Mouse (Mus musculus): ENCODE results near the gene Lnx1. TPM values are rescaled to one million over a fixed set of nuclear protein-coding genes. Genes with fewer than 3 reads are reported as not detected.

Lnx1 gene
- total RNA-seq, 2 experiments from 2014 or later: 0.05 TPM; not detected in 1

- ATAC-seq (replicated peaks; ENCODE audit: low FRiP score, low TSS enrichment, poor library complexity, severe bottlenecking): no peak
Observed at GRCm38 (mm10) chr5:74621691-74622470, 80.8 kb downstream of the Lnx1 start.

- no peak for ATAC-seq (replicated peaks; ENCODE audit: low FRiP score, low TSS enrichment, poor library complexity, severe bottlenecking)
Observed at GRCm38 (mm10) chr5:74618573-74619059, 84.1 kb downstream of the Lnx1 start.

GRCm38 (mm10) chr5:74617816-74618572 lies 84.7 kb downstream of the Lnx1 start:
- no peak for ATAC-seq (replicated peaks; ENCODE audit: low FRiP score, low TSS enrichment, poor library complexity, severe bottlenecking)

GRCm38 (mm10) chr5:74613491-74614151 lies 89.1 kb downstream of the Lnx1 start:
- no peak for ATAC-seq (replicated peaks; ENCODE audit: low FRiP score, low TSS enrichment, poor library complexity, severe bottlenecking)

- ATAC-seq (replicated peaks; ENCODE audit: low FRiP score, low TSS enrichment, poor library complexity, severe bottlenecking): no peak
Observed at GRCm38 (mm10) chr5:74612713-74613112, 90.0 kb downstream of the Lnx1 start.

GRCm38 (mm10) chr5:74610511-74610910 lies 92.2 kb downstream of the Lnx1 start:
- ATAC-seq (replicated peaks; ENCODE audit: low FRiP score, low TSS enrichment, poor library complexity, severe bottlenecking): no peak

- ATAC-seq (replicated peaks; ENCODE audit: low FRiP score, low TSS enrichment, poor library complexity, severe bottlenecking): no peak
Observed at GRCm38 (mm10) chr5:74606213-74606612, 96.5 kb downstream of the Lnx1 start.

GRCm38 (mm10) chr5:74603306-74603705 lies 99.4 kb downstream of the Lnx1 start:
- ATAC-seq (replicated peaks; ENCODE audit: low FRiP score, low TSS enrichment, poor library complexity, severe bottlenecking): no peak

- no peak for ATAC-seq (replicated peaks; ENCODE audit: low FRiP score, low TSS enrichment, poor library complexity, severe bottlenecking)
Observed at GRCm38 (mm10) chr5:74602371-74602770, 100.3 kb downstream of the Lnx1 start.

GRCm38 (mm10) chr5:74601965-74602364 lies 100.7 kb downstream of the Lnx1 start:
- no peak for ATAC-seq (replicated peaks; ENCODE audit: low FRiP score, low TSS enrichment, poor library complexity, severe bottlenecking)

GRCm38 (mm10) chr5:74601171-74601570 lies 101.5 kb downstream of the Lnx1 start:
- no peak for ATAC-seq (replicated peaks; ENCODE audit: low FRiP score, low TSS enrichment, poor library complexity, severe bottlenecking)

GRCm38 (mm10) chr5:74600010-74600409 lies 102.7 kb downstream of the Lnx1 start:
- ATAC-seq (replicated peaks; ENCODE audit: low FRiP score, low TSS enrichment, poor library complexity, severe bottlenecking): no peak

- no peak for ATAC-seq (replicated peaks; ENCODE audit: low FRiP score, low TSS enrichment, poor library complexity, severe bottlenecking)
Observed at GRCm38 (mm10) chr5:74593147-74593546, 109.6 kb downstream of the Lnx1 start.

- ATAC-seq (replicated peaks; ENCODE audit: low FRiP score, low TSS enrichment, poor library complexity, severe bottlenecking): no peak
Observed at GRCm38 (mm10) chr5:74591413-74591812, 111.3 kb downstream of the Lnx1 start.

- ATAC-seq (replicated peaks; ENCODE audit: low FRiP score, low TSS enrichment, poor library complexity, severe bottlenecking): no peak
Observed at GRCm38 (mm10) chr5:74589133-74589532, 113.6 kb downstream of the Lnx1 start.

GRCm38 (mm10) chr5:74571767-74572166 lies 130.9 kb downstream of the Lnx1 start:
- no peak for ATAC-seq (replicated peaks; ENCODE audit: low FRiP score, low TSS enrichment, poor library complexity, severe bottlenecking)

- ATAC-seq (replicated peaks; ENCODE audit: low FRiP score, low TSS enrichment, poor library complexity, severe bottlenecking): no peak
Observed at GRCm38 (mm10) chr5:74561151-74561550, 141.6 kb downstream of the Lnx1 start.

- no peak for ATAC-seq (replicated peaks; ENCODE audit: low FRiP score, low TSS enrichment, poor library complexity, severe bottlenecking)
Observed at GRCm38 (mm10) chr5:74549566-74549965, 153.1 kb downstream of the Lnx1 start.

GRCm38 (mm10) chr5:74545606-74546005 lies 157.1 kb downstream of the Lnx1 start:
- no peak for ATAC-seq (replicated peaks; ENCODE audit: low FRiP score, low TSS enrichment, poor library complexity, severe bottlenecking)
